Mouse (Mus musculus): Measurements from ENCODE around the gene Gm11011.

DNA sequence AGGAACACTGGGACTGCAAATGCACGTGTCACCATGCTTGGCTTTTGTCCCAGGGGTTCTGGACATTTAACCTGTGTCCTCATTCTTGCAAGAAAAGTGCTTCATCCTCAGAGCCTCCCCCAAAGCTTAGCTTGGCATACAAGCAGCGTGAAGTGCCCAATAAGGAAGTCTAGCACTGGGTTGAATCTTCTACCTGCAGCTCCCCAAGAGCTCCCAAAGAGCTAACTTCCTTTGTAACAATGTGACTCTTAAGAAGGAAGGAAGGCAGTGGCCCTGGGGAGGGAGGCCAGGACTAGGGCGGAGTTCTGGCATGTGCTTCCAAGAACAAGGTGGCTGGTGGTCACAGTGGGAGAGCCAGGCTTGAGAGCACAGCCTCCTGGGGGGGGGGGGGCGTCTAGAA lies 27.1 kb upstream of the Gm11011 start:
- no peak for TF ChIP-seq CTCF (IDR thresholded peaks at IDR 0.05; ENCODE audit: low read depth)
- no peak for TF ChIP-seq EP300 (IDR thresholded peaks at IDR 0.05; ENCODE audit: low read depth)

Data from liver, embryonic 14.5 days (tissue).